Mouse (Mus musculus) kidney, embryonic 15.5 days (tissue): ENCODE results near the gene Hmgb1. TPM values are rescaled to one million over a fixed set of nuclear protein-coding genes. Genes with fewer than 3 reads are reported as not detected.

Source experiments
- ATAC-seq: fragments of 200-750 bp; cut with Nextera tagmentation; replicated peaks from 2 replicates; pipeline ENCODE4 v1.8.0; 2017; ENCODE audit warnings: moderate TSS enrichment; ENCODE audit not compliant: low FRiP score
- H3K27ac ChIP-seq: fragments of 300-500 bp; sonication (generic); 2 replicates; pipeline ENCODE4 v1.5.1; 2015; ENCODE audit warnings: mild to moderate bottlenecking, inconsistent platforms
- H3K27me3 ChIP-seq: fragments of 300-500 bp; sonication (generic); 2 replicates; pipeline ENCODE4 v1.6.1; 2015; ENCODE audit warnings: inconsistent platforms
- H3K36me3 ChIP-seq: fragments of 300-500 bp; sonication (generic); 2 replicates; pipeline ENCODE4 v1.6.1; 2015; ENCODE audit warnings: inconsistent platforms
- H3K4me1 ChIP-seq: fragments of 300-500 bp; sonication (generic); 2 replicates; pipeline ENCODE4 v1.6.1; 2015; ENCODE audit warnings: inconsistent platforms
- H3K4me2 ChIP-seq: fragments of 300-500 bp; sonication (generic); 2 replicates; pipeline ENCODE4 v1.6.1; 2015; ENCODE audit warnings: moderate library complexity, mild to moderate bottlenecking, inconsistent platforms
- H3K4me3 ChIP-seq: fragments of 300-500 bp; sonication (generic); replicated peaks from 2 replicates; pipeline ENCODE4 v1.5.1; 2015; ENCODE audit warnings: mild to moderate bottlenecking, inconsistent platforms
- H3K9ac ChIP-seq: fragments of 300-500 bp; sonication (generic); 2 replicates; pipeline ENCODE4 v1.6.1; 2015; ENCODE audit warnings: mild to moderate bottlenecking, inconsistent platforms
- H3K9me3 ChIP-seq: fragments of 300-500 bp; sonication (generic); replicated peaks from 2 replicates; pipeline ENCODE4 v1.6.1; 2016; ENCODE audit warnings: inconsistent platforms
- WGBS: fragments of 180-500 bp; shearing (Covaris S2); methylation state at CpG from one replicate; pipeline ENCODE4 v1.1.7; 2015; ENCODE audit warnings: mixed read lengths; 5-methylcytosine and 5-hydroxymethylcytosine counted together
- polyA plus RNA-seq: library from polyadenylated mRNA; unstranded; fragments of >200 nt; fragmentation: Nextera tagmentation; extraction: Ambion mirVana; gene quantifications from 2 replicates; pipeline ENCODE4 v1.2.1, GENCODE M21; 2015

Gene Hmgb1
- polyA plus RNA-seq, 1 experiment from 2014 or later = 1,463 TPM

DNA sequence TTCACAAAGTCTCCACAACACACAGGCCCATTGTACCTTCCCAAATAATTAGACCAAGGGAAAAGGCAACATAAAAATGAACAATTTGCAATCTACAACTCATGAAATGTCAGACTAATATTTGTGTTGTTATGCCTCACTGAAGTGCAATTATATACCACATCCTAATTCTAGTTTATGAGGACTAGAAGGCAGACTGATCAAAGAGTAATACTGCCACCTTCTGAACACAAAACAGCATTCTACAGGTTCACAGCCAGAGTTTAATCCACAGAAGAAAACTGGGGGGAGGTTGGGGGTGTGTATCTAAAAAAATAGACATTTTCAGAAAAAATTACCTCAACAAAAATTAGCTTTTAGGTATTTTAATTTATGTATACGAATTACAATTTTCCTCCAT is 135.3 kb downstream of the Hmgb1 start:
- no peak overlapping the region for H3K9ac ChIP-seq
- peaks cover 21% of the 10 kb centered on the region for H3K4me1 ChIP-seq
- H3K27me3 ChIP-seq = no peaks in the 10 kb centered on the region
- peaks cover 38% of the 10 kb centered on the region for H3K36me3 ChIP-seq
- no peak overlapping the region for H3K27ac ChIP-seq
- no peak overlapping the region for H3K4me3 ChIP-seq
- H3K9me3 ChIP-seq = no peaks in the 10 kb centered on the region
- ATAC-seq = no peak
- H3K4me2 ChIP-seq = no peak overlapping the region
- 92% methylated on average over 1 of the region's 1 CpGs for WGBS

GRCm38 (mm10) chr5:149046650-149047049 is 137.6 kb downstream of the Hmgb1 start:
- no peak overlapping the region for H3K27ac ChIP-seq
- H3K9ac ChIP-seq = no peak overlapping the region
- no peak overlapping the region for H3K4me3 ChIP-seq
- H3K9me3 ChIP-seq = no peaks in the 10 kb centered on the region
- H3K4me1 ChIP-seq = peaks cover 13% of the 10 kb centered on the region
- ATAC-seq = no peak
- no peaks in the 10 kb centered on the region for H3K27me3 ChIP-seq
- H3K4me2 ChIP-seq = no peak overlapping the region
- WGBS = 87% methylated on average over 9 of the region's 9 CpGs
- peaks cover 38% of the 10 kb centered on the region for H3K36me3 ChIP-seq

GRCm38 (mm10) chr5:149045470-149046085 is 138.7 kb downstream of the Hmgb1 start:
- WGBS = 89% methylated on average over 9 of the region's 9 CpGs
- ATAC-seq = no peak
- Histone ChIP-seq H3K4me1 (peaks cover 11% of the 10 kb centered on the region), H3K27me3 (no peaks in the 10 kb centered on the region), H3K36me3 (peaks cover 38% of the 10 kb centered on the region), H3K9ac (no peak overlapping the region), H3K9me3 (no peaks in the 10 kb centered on the region), H3K27ac (no peak overlapping the region), H3K4me2 (no peak overlapping the region), H3K4me3 (no peak overlapping the region)

GRCm38 (mm10) chr5:149045054-149045453 is 139.2 kb downstream of the Hmgb1 start:
- no peak for ATAC-seq
- Histone ChIP-seq H3K4me1 (peaks cover 5% of the 10 kb centered on the region), H3K4me2 (no peak overlapping the region), H3K27me3 (no peaks in the 10 kb centered on the region), H3K9me3 (peaks cover 3% of the 10 kb centered on the region; the same call in 1 of the 2 replicates), H3K4me3 (no peak overlapping the region), H3K36me3 (peaks cover 34% of the 10 kb centered on the region), H3K9ac (no peak overlapping the region), H3K27ac (no peak overlapping the region)
- WGBS = 79% methylated on average over 7 of the region's 7 CpGs

- Histone ChIP-seq H3K4me1 (no peaks in the 10 kb centered on the region), H3K36me3 (peaks cover 26% of the 10 kb centered on the region), H3K27me3 (no peaks in the 10 kb centered on the region), H3K27ac (no peak overlapping the region), H3K9me3 (peaks cover 4% of the 10 kb centered on the region; the same call in 1 of the 2 replicates), H3K9ac (no peak overlapping the region), H3K4me2 (no peak overlapping the region), H3K4me3 (no peak overlapping the region)
- no peak for ATAC-seq
- WGBS = 72% methylated on average over 4 of the region's 4 CpGs
These were observed 140.2 kb downstream of the Hmgb1 start for GRCm38 (mm10) chr5:149044067-149044466.

DNA sequence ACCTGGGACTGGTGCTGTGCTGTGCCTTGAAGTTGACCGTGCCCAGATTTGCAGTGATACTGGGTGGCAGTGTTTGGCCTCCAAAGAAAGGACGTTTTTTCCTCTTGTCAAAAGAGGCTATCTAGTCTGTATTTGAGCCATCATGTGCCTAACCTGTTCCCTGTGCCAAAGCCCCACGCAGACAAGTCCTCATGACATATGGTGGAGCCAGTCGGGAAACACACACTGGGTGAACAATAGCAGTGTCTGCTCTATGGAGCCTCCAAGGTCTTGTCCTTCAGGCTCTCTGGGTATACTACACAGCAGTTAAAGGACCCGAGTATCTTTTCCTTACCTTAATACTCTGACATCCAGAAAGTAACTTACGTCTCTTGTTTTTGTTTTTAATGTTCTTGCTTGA is 141.0 kb downstream of the Hmgb1 start:
- no peak overlapping the region for H3K4me3 ChIP-seq

GRCm38 (mm10) chr5:149039825-149040224 is 144.5 kb downstream of the Hmgb1 start:
- H3K9me3 ChIP-seq = peaks cover 9% of the 10 kb centered on the region
- no peak for ATAC-seq
- WGBS = 89% methylated on average over 5 of the region's 5 CpGs

More for the DNA sequence above, 141.0 kb downstream of the Hmgb1 start:
- Histone ChIP-seq H3K36me3 (peaks cover 21% of the 10 kb centered on the region), H3K27ac (no peak overlapping the region), H3K27me3 (no peaks in the 10 kb centered on the region), H3K9me3 (peaks cover 4% of the 10 kb centered on the region; the same call in 1 of the 2 replicates), H3K4me2 (no peak overlapping the region), H3K9ac (no peak overlapping the region), H3K4me1 (no peaks in the 10 kb centered on the region)
- 82% methylated on average over 6 of the region's 6 CpGs for WGBS
- ATAC-seq = no peak

DNA sequence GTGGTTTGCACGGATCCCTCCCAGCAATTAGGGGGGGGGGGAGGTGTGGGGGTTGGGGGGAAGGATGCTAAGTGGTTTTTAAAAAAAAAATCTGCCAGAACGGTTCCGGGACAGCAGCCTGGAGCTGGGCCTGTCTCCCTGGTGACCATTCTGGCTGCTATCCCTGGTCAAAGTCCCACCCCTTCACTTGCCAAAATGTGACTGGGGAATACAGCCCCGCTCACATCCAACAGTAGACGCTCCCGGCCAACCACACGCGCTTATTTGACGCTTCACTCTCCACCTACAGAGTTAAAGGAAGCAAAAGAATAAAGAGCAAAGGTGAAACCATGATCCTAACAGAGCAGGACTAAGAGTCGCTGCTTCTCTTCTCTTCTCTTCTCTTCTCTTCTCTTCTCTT is 146.6 kb downstream of the Hmgb1 start:
- Histone ChIP-seq H3K9ac (no peak overlapping the region), H3K4me3 (no peak overlapping the region), H3K9me3 (peaks cover 9% of the 10 kb centered on the region), H3K36me3 (no peaks in the 10 kb centered on the region), H3K4me2 (no peak overlapping the region), H3K27me3 (no peaks in the 10 kb centered on the region), H3K27ac (no peak overlapping the region), H3K4me1 (peaks cover 7% of the 10 kb centered on the region; the same call in 1 of the 2 replicates)
- no peak for ATAC-seq
- WGBS = 29% methylated on average over 10 of the region's 10 CpGs

More at GRCm38 (mm10) chr5:149039825-149040224, 144.5 kb downstream of the Hmgb1 start:
- peaks cover 7% of the 10 kb centered on the region; the same call in 1 of the 2 replicates for H3K4me1 ChIP-seq
- no peaks in the 10 kb centered on the region for H3K27me3 ChIP-seq
- H3K36me3 ChIP-seq = no peaks in the 10 kb centered on the region
- no peak overlapping the region for H3K4me2 ChIP-seq
- no peak overlapping the region for H3K27ac ChIP-seq
- H3K4me3 ChIP-seq = no peak overlapping the region
- no peak overlapping the region for H3K9ac ChIP-seq

- Histone ChIP-seq H3K9me3 (peaks cover 9% of the 10 kb centered on the region), H3K4me3 (no peak overlapping the region), H3K4me2 (no peak overlapping the region), H3K27ac (no peak overlapping the region), H3K27me3 (no peaks in the 10 kb centered on the region), H3K4me1 (peaks cover 10% of the 10 kb centered on the region), H3K36me3 (no peaks in the 10 kb centered on the region), H3K9ac (no peak overlapping the region)
- no peak for ATAC-seq
- WGBS = 95% methylated on average over 3 of the region's 3 CpGs
These were observed 147.4 kb downstream of the Hmgb1 start for GRCm38 (mm10) chr5:149036920-149037319.

DNA sequence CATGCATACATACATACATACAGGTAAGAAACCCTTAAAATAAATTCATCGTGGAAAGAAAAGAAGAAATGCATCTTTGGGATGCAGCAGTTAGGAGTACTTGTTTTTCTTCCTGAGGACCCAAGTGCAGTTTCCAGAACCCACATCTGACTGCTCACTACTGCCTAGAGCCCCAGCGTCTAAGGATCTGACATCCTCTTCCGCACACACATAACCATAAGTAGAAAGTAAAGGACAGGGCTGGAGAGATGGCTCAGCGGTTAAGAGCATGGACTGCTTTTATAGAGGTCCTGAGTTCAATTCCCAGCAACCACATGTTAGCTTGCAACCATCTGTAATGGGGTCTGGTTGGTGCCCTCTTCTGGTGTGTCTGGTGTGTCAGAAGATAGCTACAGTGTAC is 151.9 kb downstream of the Hmgb1 start:
- WGBS = 93% methylated on average over 4 of the region's 4 CpGs
- Histone ChIP-seq H3K4me2 (no peak overlapping the region), H3K9me3 (peaks cover 6% of the 10 kb centered on the region), H3K9ac (no peak overlapping the region), H3K27ac (no peak overlapping the region), H3K27me3 (no peaks in the 10 kb centered on the region), H3K4me1 (peaks cover 27% of the 10 kb centered on the region), H3K36me3 (no peaks in the 10 kb centered on the region), H3K4me3 (no peak overlapping the region)
- no peak for ATAC-seq

DNA sequence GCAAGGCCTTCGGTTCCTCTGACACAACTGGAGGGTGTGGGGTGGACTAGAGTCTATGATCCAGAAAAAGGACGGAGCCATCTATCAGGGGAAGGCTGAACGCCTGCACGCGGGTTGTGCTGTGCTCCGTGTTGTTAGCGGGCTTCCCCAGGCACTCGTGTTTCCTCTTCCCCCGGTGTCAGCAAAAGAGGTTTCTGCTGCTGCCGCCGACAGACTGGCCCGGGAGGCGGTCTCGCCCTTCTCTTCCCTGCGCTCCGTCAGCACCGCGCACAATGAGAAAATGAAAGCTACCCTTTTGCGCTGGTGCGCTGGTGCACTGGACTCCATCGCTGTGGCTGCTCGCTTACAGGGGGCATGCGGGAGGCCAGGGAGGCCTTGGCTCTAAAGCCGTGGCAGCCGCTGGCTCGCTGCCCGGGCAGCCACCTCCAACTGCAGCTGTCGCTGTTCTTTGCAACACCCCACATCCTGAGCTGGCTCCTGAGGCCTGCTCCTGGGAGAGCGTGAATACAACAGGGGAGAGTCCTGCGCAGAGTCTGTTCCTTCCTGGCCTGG is 153.0 kb downstream of the Hmgb1 start:
- peaks cover 24% of the 10 kb centered on the region for H3K4me1 ChIP-seq
- H3K27ac ChIP-seq = peak overlapping the region; percentile 92
- 2% methylated on average over 30 of the region's 30 CpGs for WGBS
- H3K9me3 ChIP-seq = no peaks in the 10 kb centered on the region
- ATAC-seq = peak; percentile 77
- H3K9ac ChIP-seq = peak overlapping the region; percentile 59
- no peaks in the 10 kb centered on the region for H3K36me3 ChIP-seq
- H3K4me3 ChIP-seq = peak overlapping the region; percentile 44
- peak overlapping the region; percentile 74 for H3K4me2 ChIP-seq
- H3K27me3 ChIP-seq = no peaks in the 10 kb centered on the region

- Histone ChIP-seq H3K4me3 (no peak overlapping the region), H3K4me2 (no peak overlapping the region), H3K9ac (no peak overlapping the region; the same call in 1 of the 2 replicates), H3K27me3 (no peaks in the 10 kb centered on the region), H3K9me3 (no peaks in the 10 kb centered on the region), H3K4me1 (peaks cover 24% of the 10 kb centered on the region), H3K27ac (peak overlapping the region; percentile 92), H3K36me3 (no peaks in the 10 kb centered on the region)
- 50% methylated on average over 2 of the region's 2 CpGs for WGBS
- ATAC-seq = no peak
These were observed 154.2 kb downstream of the Hmgb1 start for GRCm38 (mm10) chr5:149030103-149030502.
